Mouse (Mus musculus): Measurements from ENCODE around the gene Rplp2. TPM values are rescaled to one million over a fixed set of nuclear protein-coding genes. Genes with fewer than 3 reads are reported as not detected.

The Rplp2 gene
- polyA plus RNA-seq, 1 experiment: 734 TPM

DNA sequence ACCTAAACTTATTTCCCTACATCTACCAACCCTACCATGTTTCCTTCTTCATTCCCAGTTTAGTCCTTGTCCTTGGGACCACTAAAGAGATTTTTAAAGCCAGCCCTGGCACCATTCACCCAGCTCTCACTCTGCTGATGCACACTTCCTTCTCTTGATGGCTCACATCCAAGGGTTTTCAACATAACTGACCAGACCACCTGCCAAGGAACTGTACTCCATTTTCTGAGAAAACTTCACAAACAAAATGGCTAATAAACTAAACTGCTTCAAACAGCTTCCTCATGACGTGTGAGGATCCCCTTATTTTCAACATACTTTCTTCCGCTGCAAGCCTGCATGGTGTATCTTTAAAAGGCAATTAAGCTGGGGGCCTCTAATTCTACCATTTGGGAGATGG is 6.5 kb downstream of the Rplp2 start:
- WGBS: 78% methylated on average over 2 of the region's 2 CpGs
- Histone ChIP-seq H3K27ac (ENCODE audit: insufficient read depth, low read depth, low read length) (no peak overlapping the region), H3K4me1 (ENCODE audit: control insufficient read depth, insufficient read depth, low read length) (peaks cover 13% of the 10 kb centered on the region), H3K27me3 (replicated peaks; ENCODE audit: control insufficient read depth, insufficient read depth, low read length) (no peaks in the 10 kb centered on the region), H3K36me3 (ENCODE audit: control insufficient read depth, insufficient read depth, low read length) (peaks cover 1% of the 10 kb centered on the region; the same call in 1 of the 2 replicates), H3K4me3 (ENCODE audit: insufficient read depth, low read depth, low read length) (no peak overlapping the region)
- TF ChIP-seq POLR2A (IDR thresholded peaks at IDR 0.05; ENCODE audit: low read depth, low read length) (no peak), CTCF (conservative IDR thresholded peaks at IDR 0.05; ENCODE audit: insufficient read depth, insufficient read length, low read depth, low read length) (no peak)
- DNase-seq: no peak

DNA sequence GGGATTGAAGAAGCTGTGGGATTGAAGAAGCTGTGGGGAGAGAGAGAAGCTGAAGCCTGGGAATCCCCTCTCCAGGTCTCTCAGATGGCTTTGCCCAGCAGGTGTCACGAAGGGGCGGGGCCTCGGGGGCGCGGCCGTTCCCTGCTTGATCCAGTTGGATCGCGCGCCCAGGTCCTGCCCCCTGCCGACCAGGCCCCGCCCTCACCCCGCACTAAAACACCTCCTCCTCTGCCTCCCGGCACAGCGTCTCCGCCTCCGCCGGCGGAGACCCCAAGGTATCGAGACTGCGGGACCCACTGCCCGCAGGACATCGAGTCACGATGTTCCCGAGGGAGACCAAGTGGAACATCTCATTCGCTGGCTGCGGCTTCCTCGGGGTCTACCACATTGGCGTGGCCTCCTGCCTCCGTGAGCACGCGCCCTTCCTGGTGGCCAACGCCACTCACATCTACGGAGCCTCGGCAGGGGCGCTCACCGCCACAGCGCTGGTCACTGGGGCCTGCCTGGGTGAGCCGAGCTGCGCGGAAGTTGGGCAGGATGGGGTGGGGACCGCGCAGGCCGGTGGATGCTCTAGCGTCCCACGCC is 7.9 kb downstream of the Rplp2 start, which contains the start of gene Pnpla2:
Gene Pnpla2, plus strand, starts transcription at position 232 of the 585 bp plus-strand sequence.
- Histone ChIP-seq H3K36me3 (ENCODE audit: control insufficient read depth, insufficient read depth, low read length) (no peaks in the 10 kb centered on the region), H3K4me1 (ENCODE audit: control insufficient read depth, insufficient read depth, low read length) (peaks cover 12% of the 10 kb centered on the region), H3K4me3 (ENCODE audit: insufficient read depth, low read depth, low read length) (peak within 1 kb of the TSS; percentile 97), H3K27me3 (replicated peaks; ENCODE audit: control insufficient read depth, insufficient read depth, low read length) (no peaks in the 10 kb centered on the region), H3K27ac (ENCODE audit: insufficient read depth, low read depth, low read length) (peak within 1 kb of the TSS; percentile 93)
- WGBS: under 1% methylated on average over 45 of the region's 45 CpGs
- DNase-seq: peak; percentile 97
- TF ChIP-seq CTCF (conservative IDR thresholded peaks at IDR 0.05; ENCODE audit: insufficient read depth, insufficient read length, low read depth, low read length): no peak
- peak; percentile 90 for TF ChIP-seq POLR2A (IDR thresholded peaks at IDR 0.05; ENCODE audit: low read depth, low read length)

DNA sequence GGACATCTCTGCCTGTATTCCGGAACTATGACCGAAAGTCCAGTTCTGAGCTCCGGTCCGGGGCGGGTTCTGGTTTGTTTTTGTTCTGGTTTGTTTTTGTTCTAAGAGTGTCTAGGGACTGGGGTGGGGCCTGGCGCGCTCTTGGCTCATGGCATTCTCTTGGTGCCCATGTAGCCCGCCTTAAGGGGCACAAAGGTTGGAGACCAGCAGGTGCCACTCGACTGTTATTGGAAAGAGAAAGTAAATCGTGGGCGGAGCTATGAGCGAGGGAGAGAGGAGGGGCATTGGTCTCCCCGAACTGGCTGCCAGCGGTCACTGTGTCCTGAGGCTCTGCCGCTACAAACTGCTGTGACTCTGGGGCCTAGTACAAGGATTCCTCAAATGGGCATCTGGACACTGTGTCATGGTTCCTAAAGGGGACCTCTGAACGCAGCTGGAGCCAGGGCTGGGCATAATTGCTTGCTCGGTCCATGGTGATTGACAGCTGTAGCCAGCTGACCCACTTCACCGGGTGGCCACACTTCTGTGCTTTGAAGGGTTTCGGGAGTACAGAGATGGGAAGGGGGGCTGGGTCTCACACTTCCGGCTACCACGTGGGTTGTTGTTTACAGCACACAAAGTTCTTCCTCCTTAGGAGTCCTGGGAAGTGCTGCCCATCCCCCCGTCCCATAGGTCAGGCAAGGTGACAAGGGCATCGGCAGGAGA is 8.6 kb downstream of the Rplp2 start:
- DNase-seq: peak; percentile 95
- H3K36me3 ChIP-seq (ENCODE audit: control insufficient read depth, insufficient read depth, low read length): no peaks in the 10 kb centered on the region
- H3K4me1 ChIP-seq (ENCODE audit: control insufficient read depth, insufficient read depth, low read length): peaks cover 12% of the 10 kb centered on the region
- H3K4me3 ChIP-seq (ENCODE audit: insufficient read depth, low read depth, low read length): peak overlapping the region; percentile 97
- under 1% methylated on average over 23 of the region's 23 CpGs for WGBS
- H3K27ac ChIP-seq (ENCODE audit: insufficient read depth, low read depth, low read length): peak overlapping the region; percentile 93
- no peaks in the 10 kb centered on the region for H3K27me3 ChIP-seq (replicated peaks; ENCODE audit: control insufficient read depth, insufficient read depth, low read length)
- TF ChIP-seq CTCF (conservative IDR thresholded peaks at IDR 0.05; ENCODE audit: insufficient read depth, insufficient read length, low read depth, low read length) (no peak), POLR2A (IDR thresholded peaks at IDR 0.05; ENCODE audit: low read depth, low read length) (no peak)

DNA sequence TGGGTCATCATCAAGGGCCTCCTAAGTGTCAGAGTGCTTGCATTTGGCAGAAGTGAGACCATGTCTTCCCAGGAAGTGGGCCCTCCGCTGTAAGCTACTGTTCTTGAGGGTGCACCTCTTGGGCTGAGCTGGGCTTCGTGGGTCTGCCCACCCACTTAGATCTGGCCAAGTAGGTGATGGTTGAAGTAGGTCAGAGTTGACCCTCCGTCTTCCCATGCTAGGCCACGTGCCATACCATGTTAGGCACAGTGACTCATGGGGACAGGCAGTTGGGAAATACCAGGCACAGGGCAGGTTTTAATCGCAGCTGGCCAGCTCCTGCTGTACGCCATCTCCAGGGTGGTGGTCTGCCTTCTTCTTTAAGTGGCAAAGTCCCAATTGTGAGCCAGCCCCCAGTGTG is 9.6 kb downstream of the Rplp2 start:
- Histone ChIP-seq H3K36me3 (ENCODE audit: control insufficient read depth, insufficient read depth, low read length) (no peaks in the 10 kb centered on the region), H3K27me3 (replicated peaks; ENCODE audit: control insufficient read depth, insufficient read depth, low read length) (no peaks in the 10 kb centered on the region), H3K4me3 (ENCODE audit: insufficient read depth, low read depth, low read length) (no peak overlapping the region), H3K27ac (ENCODE audit: insufficient read depth, low read depth, low read length) (peak overlapping the region; percentile 93), H3K4me1 (ENCODE audit: control insufficient read depth, insufficient read depth, low read length) (peaks cover 12% of the 10 kb centered on the region)
- DNase-seq: no peak
- 68% methylated on average over 6 of the region's 6 CpGs for WGBS
- TF ChIP-seq CTCF (conservative IDR thresholded peaks at IDR 0.05; ENCODE audit: insufficient read depth, insufficient read length, low read depth, low read length): no peak
- no peak for TF ChIP-seq POLR2A (IDR thresholded peaks at IDR 0.05; ENCODE audit: low read depth, low read length)

DNA sequence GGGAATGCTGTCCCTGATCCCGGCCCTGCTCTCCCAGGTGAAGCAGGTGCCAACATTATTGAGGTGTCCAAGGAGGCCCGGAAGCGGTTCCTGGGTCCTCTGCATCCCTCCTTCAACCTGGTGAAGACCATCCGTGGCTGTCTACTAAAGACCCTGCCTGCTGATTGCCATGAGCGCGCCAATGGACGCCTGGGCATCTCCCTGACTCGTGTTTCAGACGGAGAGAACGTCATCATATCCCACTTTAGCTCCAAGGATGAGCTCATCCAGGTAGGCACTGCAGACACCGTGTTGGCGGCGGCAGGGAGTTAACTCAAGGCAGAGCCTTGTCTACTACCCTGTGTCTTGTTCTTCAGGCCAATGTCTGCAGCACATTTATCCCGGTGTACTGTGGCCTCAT is 10.1 kb downstream of the Rplp2 start:
- Histone ChIP-seq H3K4me1 (ENCODE audit: control insufficient read depth, insufficient read depth, low read length) (peaks cover 12% of the 10 kb centered on the region), H3K27ac (ENCODE audit: insufficient read depth, low read depth, low read length) (no peak overlapping the region), H3K4me3 (ENCODE audit: insufficient read depth, low read depth, low read length) (no peak overlapping the region), H3K27me3 (replicated peaks; ENCODE audit: control insufficient read depth, insufficient read depth, low read length) (no peaks in the 10 kb centered on the region), H3K36me3 (ENCODE audit: control insufficient read depth, insufficient read depth, low read length) (no peaks in the 10 kb centered on the region)
- no peak for TF ChIP-seq POLR2A (IDR thresholded peaks at IDR 0.05; ENCODE audit: low read depth, low read length)
- TF ChIP-seq CTCF (conservative IDR thresholded peaks at IDR 0.05; ENCODE audit: insufficient read depth, insufficient read length, low read depth, low read length): no peak
- DNase-seq: no peak
- 94% methylated on average over 14 of the region's 14 CpGs for WGBS

DNA sequence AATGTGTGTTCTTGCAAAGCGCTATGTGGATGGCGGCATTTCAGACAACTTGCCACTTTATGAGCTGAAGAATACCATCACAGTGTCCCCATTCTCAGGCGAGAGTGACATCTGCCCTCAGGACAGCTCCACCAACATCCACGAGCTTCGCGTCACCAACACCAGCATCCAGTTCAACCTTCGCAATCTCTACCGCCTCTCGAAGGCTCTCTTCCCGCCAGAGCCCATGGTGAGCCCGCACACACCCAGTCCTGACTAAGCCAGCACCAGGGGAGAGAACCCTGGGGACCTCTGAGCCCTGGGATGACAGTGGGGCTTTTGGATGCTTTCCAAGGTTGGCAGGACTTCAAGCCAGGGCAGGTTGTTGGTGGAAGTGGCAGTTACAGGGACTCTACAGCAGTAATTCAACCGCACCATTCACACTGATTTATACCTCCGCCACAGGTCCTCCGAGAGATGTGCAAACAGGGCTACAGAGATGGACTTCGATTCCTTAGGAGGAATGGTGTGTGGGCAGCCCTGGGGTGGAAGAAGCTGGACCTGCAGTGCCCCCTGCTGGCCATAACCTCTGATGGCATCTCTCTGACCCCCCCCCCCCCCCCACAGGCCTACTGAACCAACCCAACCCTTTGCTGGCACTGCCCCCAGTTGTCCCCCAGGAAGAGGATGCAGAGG is 11.0 kb downstream of the Rplp2 start:
- DNase-seq: peak; percentile 75
- H3K36me3 ChIP-seq (ENCODE audit: control insufficient read depth, insufficient read depth, low read length): no peaks in the 10 kb centered on the region
- H3K4me3 ChIP-seq (ENCODE audit: insufficient read depth, low read depth, low read length): no peak overlapping the region
- no peak overlapping the region for H3K27ac ChIP-seq (ENCODE audit: insufficient read depth, low read depth, low read length)
- peaks cover 16% of the 10 kb centered on the region for H3K4me1 ChIP-seq (ENCODE audit: control insufficient read depth, insufficient read depth, low read length)
- 71% methylated on average over 15 of the region's 15 CpGs for WGBS
- TF ChIP-seq POLR2A (IDR thresholded peaks at IDR 0.05; ENCODE audit: low read depth, low read length) (no peak), CTCF (conservative IDR thresholded peaks at IDR 0.05; ENCODE audit: insufficient read depth, insufficient read length, low read depth, low read length) (peak; percentile 63)
- no peaks in the 10 kb centered on the region for H3K27me3 ChIP-seq (replicated peaks; ENCODE audit: control insufficient read depth, insufficient read depth, low read length)

DNA sequence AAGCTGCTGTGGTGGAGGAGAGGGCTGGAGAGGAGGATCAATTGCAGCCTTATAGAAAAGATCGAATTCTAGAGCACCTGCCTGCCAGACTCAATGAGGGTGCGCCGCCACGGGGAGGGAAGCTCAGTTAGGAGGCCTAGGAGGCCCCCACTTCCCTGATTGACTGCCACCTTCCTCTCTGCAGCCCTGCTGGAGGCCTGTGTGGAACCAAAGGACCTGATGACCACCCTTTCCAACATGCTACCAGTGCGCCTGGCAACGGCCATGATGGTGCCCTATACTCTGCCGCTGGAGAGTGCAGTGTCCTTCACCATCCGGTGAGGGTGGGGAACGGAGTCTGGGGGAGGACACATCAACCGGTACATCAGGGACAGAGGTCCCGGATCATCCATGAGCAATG is 11.5 kb downstream of the Rplp2 start:
- no peaks in the 10 kb centered on the region for H3K27me3 ChIP-seq (replicated peaks; ENCODE audit: control insufficient read depth, insufficient read depth, low read length)
- no peak overlapping the region for H3K27ac ChIP-seq (ENCODE audit: insufficient read depth, low read depth, low read length)
- peaks cover 16% of the 10 kb centered on the region for H3K4me1 ChIP-seq (ENCODE audit: control insufficient read depth, insufficient read depth, low read length)
- H3K4me3 ChIP-seq (ENCODE audit: insufficient read depth, low read depth, low read length): no peak overlapping the region
- DNase-seq: no peak
- 89% methylated on average over 11 of the region's 11 CpGs for WGBS
- no peaks in the 10 kb centered on the region for H3K36me3 ChIP-seq (ENCODE audit: control insufficient read depth, insufficient read depth, low read length)
- TF ChIP-seq CTCF (conservative IDR thresholded peaks at IDR 0.05; ENCODE audit: insufficient read depth, insufficient read length, low read depth, low read length) (no peak), POLR2A (IDR thresholded peaks at IDR 0.05; ENCODE audit: low read depth, low read length) (no peak)
